Mouse (Mus musculus): ENCODE results near the gene H2-Ke6. TPM values are rescaled to one million over a fixed set of nuclear protein-coding genes. Genes with fewer than 3 reads are reported as not detected.

Gene H2-Ke6
- polyA plus RNA-seq (2012; rRNA removed), result 43.2 and 48.6 TPM in 2 replicates

DNA sequence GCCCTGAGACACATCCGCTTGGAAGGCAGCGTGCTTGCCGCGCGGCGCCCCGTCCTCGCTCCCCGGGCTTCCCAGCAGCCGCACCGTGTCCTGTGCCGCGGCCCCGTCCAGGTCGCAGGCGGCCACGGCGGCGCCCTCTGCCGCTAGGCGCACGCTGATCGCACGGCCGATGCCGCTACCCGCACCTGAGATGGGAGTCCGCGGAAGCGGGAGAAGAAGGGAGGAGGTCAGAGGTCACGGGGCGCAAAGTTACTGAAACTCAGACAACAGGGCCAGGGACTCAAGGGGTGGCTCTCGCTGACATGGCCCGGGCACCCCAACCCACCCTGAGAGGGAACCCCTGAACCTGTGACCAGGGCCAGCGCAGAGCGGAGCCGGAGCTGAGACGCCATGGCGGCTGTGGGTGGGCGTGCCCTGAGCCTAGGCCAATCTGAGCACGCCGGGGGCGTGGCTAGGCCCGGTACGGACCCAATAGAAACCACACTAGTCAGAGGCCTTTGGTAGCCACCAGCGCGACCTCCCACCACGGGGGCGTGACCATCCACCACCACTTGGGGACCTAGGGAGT, at the start of gene H2-Ke6:
H2-Ke6 (minus strand) TSS at position 405 of the 568 bp plus-strand sequence.
- DNase-seq (ENCODE audit: low read depth, low spot score), result peak; percentile 58
- WGBS, result under 1% methylated on average over 49 of the region's 49 CpGs

DNA sequence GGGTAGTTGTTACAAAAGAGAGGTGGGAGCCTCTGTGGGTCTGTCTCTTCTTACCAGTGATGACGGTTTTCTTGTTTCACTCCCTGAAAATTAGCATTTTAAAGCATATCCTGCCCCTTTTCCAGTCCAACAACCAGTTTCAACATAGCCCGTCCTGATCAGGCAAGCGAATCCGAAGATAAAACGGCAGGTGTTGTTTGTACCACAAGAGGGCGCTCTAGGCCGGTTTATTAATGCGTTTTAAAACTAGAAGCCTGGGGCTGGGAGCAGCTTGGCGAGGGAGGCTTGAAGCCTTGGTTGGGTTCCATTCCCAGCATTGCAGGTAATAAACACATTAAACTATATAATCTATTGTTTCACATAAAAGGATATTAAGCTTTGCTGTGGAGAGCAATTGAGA, 49.7 kb upstream of the H2-Ke6 start:
- under 1% methylated on average over 9 of the region's 9 CpGs for WGBS

DNA sequence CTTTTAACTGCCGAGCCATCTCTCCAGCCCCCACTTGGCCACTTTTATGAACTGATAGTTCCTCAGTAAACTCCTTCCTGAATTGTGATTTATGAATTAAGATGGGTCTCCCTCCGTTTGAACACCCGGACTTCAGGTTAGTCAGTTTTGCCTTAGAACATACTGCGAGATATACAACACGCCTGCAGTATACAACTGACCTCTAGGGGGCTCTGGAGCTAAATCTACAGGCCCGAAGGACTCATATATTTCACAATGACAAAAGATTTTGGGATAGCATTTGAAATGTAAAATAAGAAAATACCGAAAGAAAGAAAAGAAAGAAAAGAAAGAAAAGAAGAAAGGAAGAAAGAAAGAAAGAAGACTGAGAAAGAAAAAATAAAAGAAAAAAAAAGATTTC, 47.4 kb upstream of the H2-Ke6 start:
- 37% methylated on average over 7 of the region's 7 CpGs for WGBS
- DNase-seq (ENCODE audit: low read depth, low spot score), result peak; percentile 33

More for the DNA sequence above, 49.7 kb upstream of the H2-Ke6 start:
- peak; percentile 65 for DNase-seq (ENCODE audit: low read depth, low spot score)

DNA sequence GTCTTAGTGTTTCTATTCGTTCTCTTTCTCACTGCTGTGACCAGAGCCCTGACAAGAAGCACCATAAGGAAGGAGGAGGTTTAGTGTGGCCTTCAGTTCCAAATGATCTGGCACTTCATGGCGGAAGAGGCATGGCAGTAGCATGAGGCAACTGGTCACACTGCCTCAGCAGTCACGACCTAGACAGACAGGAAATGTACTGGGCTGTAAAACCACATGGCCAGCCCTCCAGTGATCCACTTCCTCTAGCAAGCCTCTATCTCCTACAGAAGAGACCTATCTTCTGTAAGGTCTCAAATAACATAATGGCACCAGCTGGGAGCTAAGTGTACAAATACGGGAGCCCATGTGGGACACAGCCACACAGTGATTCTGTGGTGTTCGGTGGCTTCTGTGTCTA, 44.2 kb upstream of the H2-Ke6 start:
- 61% methylated on average over 5 of the region's 5 CpGs for WGBS
- no peak for DNase-seq (ENCODE audit: low read depth, low spot score)

GRCm38 (mm10) chr17:34068864-34069263, 41.0 kb upstream of the H2-Ke6 start:
- no peak for DNase-seq (ENCODE audit: low read depth, low spot score)
- 32% methylated on average over 3 of the region's 3 CpGs for WGBS

- WGBS, result 71% methylated on average over 7 of the region's 7 CpGs
- DNase-seq (ENCODE audit: low read depth, low spot score), result no peak
Measured at GRCm38 (mm10) chr17:34057224-34057623, 29.4 kb upstream of the H2-Ke6 start.

DNA sequence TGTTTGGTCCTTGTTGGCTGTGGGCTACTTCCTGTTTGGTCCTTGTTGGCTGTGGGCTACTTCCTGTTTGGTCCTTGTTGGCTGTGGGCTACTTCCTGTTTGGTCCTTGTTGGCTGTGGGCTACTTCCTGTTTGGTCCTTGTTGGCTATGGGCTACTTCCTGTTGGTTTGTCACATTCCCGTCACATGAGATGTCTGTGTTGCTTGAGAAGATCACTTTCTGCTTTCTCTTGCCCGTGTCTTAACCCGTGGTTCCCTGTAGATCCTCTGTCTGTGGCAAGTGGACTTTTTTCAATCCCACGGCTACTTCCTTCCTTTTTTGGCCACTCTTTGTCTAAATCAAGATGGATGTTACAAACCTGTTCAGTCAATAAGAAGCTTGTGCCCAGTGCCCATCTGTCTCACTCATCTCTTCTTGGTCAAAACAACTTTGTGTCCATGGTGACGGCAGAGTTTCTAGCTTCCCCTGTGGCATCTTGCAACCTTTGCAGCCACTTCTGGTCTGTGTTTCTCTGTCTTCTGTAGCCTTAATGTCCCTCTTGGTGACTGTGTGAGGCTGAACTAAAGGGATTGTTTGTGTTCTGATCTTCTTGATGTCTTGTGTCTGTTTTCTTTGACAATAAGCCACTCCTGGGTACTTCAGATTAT, 19.7 kb upstream of the H2-Ke6 start:
- 89% methylated on average over 5 of the region's 5 CpGs for WGBS
- no peak for DNase-seq (ENCODE audit: low read depth, low spot score)

DNA sequence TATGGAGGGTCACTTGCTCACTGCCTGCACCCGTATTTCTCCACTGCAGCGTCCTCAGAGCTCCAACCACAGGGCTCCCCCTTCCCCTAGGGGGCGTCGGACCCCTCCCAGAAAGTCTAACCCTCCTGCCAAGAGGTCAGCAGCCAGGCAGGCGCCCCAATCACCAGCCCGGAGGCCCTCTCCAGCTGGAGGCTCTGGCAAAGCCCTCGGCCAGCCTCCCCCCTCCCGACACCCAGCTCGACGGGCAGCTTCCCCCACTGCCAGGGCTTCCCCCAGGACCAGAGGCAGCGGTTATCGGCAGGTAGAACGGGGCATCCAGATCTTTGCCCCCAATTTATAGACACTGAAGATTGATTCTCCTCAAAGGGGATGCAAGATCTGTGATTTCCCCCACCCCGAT, 18.1 kb upstream of the H2-Ke6 start:
- 82% methylated on average over 14 of the region's 14 CpGs for WGBS
- DNase-seq (ENCODE audit: low read depth, low spot score), result no peak

- 17% methylated on average over 17 of the region's 17 CpGs for WGBS
- DNase-seq (ENCODE audit: low read depth, low spot score), result no peak
Measured at GRCm38 (mm10) chr17:34039562-34040450, 11.9 kb upstream of the H2-Ke6 start.

GRCm38 (mm10) chr17:34038878-34039561, 11.2 kb upstream of the H2-Ke6 start, which contains the start of gene Col11a2:
Gene Col11a2, plus strand, starts transcription at chr17:34039437.
- 7% methylated on average over 28 of the region's 28 CpGs for WGBS
- DNase-seq (ENCODE audit: low read depth, low spot score), result no peak

DNA sequence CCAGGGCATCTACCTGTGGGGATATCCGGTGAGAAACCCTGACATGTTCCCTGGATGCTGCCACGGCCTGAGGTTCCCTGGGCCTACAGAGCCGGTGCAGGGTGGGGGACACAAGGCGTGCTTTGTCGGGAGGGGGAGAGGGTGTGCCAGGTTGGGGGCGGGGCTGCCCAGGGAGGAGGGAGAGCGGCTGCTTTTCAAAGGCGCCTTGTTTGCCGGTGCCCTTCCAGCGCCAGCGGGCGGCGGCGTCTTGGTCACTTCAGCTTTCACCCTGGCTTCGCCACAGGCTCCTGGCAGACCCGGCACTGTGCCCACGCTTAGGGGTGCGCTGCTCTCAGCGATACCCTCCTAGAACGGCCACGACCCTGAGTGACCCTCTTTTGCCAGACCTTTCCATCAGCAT, 10.6 kb upstream of the H2-Ke6 start:
- no peak for DNase-seq (ENCODE audit: low read depth, low spot score)
- 10% methylated on average over 21 of the region's 21 CpGs for WGBS

- no peak for DNase-seq (ENCODE audit: low read depth, low spot score)
- 84% methylated on average over 7 of the region's 7 CpGs for WGBS
Measured at GRCm38 (mm10) chr17:34037241-34037640, 9.4 kb upstream of the H2-Ke6 start.

DNA sequence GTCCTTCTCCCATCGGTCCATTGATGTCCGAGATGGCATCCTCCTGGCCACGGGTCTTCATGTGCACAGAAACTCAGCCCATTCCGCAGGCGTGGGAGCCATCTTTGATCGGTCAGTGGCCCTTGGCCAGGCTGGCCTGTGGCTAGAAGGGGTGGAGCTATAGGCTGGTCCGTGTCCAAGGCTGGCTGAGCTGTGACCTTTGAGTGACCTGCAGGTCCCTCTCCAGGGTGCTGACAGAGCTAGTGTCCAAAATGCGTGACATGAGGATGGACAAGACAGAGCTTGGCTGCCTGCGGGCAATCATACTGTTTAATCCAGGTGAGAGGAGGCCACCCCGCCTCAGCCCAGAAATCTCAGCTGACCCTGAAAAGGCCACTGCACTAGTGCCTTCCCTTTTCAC, 8.8 kb upstream of the H2-Ke6 start:
- no peak for DNase-seq (ENCODE audit: low read depth, low spot score)
- WGBS, result 85% methylated on average over 10 of the region's 10 CpGs

DNA sequence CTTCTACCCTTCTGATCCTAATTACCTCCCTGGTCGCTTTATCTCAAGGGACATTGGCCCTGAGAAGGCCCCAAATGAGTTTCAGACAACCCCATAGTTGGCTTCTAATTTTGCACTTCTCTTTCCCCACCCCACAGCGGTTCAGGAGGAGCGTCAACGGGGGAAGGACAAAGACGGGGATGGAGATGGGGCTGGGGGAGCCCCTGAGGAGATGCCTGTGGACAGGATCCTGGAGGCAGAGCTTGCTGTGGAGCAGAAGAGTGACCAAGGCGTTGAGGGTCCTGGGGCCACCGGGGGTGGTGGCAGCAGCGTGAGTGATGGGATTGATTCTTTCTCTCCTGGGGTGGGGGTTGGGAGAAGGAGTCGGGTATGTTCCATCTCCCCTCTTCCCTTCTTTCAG, 7.7 kb upstream of the H2-Ke6 start:
- 92% methylated on average over 9 of the region's 9 CpGs for WGBS
- no peak for DNase-seq (ENCODE audit: low read depth, low spot score)

- no peak for DNase-seq (ENCODE audit: low read depth, low spot score)
- 76% methylated on average over 10 of the region's 10 CpGs for WGBS
Measured at GRCm38 (mm10) chr17:34034064-34034463, 6.2 kb upstream of the H2-Ke6 start.

- no peak for DNase-seq (ENCODE audit: low read depth, low spot score)
- 92% methylated on average over 9 of the region's 9 CpGs for WGBS
Measured at GRCm38 (mm10) chr17:34033441-34033840, 5.6 kb upstream of the H2-Ke6 start.

DNA sequence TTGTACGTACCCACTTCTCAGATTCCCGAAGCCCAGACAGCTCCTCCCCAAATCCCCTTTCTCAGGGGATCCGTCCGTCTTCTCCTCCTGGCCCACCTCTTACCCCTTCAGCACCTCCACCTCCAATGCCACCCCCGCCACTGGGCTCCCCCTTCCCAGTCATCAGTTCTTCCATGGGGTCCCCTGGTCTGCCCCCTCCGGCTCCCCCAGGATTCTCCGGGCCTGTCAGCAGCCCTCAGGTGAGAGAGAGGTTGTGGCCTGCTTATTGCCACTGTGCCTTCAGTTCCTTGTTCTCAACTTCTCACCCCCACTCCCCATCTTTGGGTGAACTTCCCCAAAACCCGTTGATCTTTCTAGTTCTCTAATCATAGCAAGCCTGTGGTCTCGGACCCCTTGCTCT, 4.9 kb upstream of the H2-Ke6 start:
- no peak for DNase-seq (ENCODE audit: low read depth, low spot score)
- WGBS, result 29% methylated on average over 9 of the region's 9 CpGs

- 1% methylated on average over 37 of the region's 48 CpGs for WGBS
- no peak for DNase-seq (ENCODE audit: low read depth, low spot score)
Measured at GRCm38 (mm10) chr17:34032174-34032632, 4.3 kb upstream of the H2-Ke6 start.

DNA sequence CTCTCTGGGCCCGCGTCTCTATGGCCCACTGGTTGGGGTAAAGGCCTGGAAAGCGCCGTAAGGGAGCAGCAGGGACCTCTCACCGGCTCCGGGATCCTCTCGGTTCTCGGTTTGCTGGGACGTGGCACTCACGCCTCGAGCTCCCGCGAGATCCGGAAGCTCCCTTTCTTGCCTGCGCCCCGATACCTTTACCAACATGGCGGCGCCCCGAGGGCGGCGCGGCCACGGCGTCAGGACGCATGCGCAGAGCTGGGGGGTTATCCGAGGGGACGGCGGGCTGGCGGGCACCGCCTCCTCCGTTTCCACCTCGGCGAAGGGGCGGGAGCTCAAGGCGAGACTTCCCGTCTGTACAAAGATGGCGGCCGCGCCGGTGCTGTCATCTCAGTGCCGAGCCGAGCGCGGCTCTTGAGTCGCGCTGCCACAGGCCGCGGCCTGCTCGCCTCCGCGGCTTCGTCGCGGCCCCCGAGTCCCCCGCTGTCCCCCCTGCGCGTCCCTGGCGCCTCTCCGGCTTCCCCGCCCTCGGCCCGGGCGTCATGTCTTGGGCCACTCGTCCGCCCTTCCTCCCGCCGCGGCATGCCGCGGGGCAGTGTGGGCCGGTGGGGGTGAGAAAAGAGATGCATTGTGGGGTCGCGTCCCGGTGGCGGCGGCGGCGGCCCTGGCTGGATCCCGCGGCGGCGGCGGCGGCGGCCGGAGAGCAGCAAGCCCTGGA, 3.8 kb upstream of the H2-Ke6 start, which contains the start of the genes Slc39a7 and Rxrb:
Slc39a7 (minus strand) TSS at position 218 of the 709 bp plus-strand sequence.
Rxrb (plus strand) TSS at position 348 of the 709 bp plus-strand sequence.
- peak; percentile 84 for DNase-seq (ENCODE audit: low read depth, low spot score)
- under 1% methylated on average over 88 of the region's 88 CpGs for WGBS

All from large intestine, adult 2 months (tissue).